Mouse (Mus musculus) small intestine, adult 2 months (tissue): ENCODE data around the gene Fxyd2.

Experiments
- CTCF ChIP-seq: fragments of 200-500 bp; IDR thresholded peaks from 2 replicates; pipeline ENCODE4 v1.5.1; 2012; ENCODE audit warnings: low read depth, mild to moderate bottlenecking, control low read depth, inconsistent platforms, low read length, moderate library complexity, mixed read lengths; ENCODE audit not compliant: insufficient replicate concordance, insufficient read length; ENCODE audit errors: extremely low read depth
- POLR2A ChIP-seq: fragments of 200-500 bp; IDR thresholded peaks from 2 replicates; pipeline ENCODE4 v1.6.1; 2012; ENCODE audit warnings: low read depth, mild to moderate bottlenecking, control low read depth, inconsistent platforms, low read length, moderate library complexity

DNA sequence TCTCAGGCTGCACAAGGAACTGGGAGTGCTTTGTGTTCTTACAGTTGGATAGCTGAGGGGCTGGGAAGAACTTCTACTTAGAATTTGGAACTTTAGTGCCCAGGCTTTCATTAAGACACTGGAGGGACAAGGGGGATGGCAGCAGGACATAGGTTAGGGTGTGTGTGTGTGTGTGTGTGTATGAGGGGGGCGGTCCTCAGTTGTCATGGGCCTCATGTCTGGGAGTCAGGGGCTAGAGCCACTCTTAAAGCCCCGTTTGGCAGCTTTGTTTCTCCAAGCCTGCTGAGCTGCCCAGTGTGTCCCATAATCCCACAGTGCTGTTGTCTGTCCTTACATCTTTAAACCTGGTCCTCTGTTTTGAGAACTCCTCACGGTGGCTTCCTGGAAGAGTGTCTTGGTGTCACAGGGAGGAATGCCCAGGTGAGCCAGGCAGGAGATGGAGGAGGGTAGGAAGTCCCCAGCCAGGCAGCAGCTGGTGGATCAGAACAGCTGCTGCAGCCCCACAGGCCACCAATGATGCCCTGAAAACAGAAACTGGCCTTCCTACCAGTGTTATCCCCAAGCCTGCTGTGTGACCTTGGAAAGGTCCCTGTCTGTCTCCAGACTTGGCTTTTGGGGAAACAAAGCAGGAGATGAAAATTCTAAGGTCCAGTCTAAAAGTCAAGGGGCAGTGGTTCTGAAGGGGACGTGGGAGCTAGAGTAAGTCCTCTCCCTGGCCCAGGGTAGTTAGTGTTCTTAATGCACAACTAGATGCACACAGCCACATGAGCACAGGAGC, 13.4 kb downstream of the Fxyd2 start:
- TF ChIP-seq CTCF (no peak), POLR2A (no peak)
